Mouse (Mus musculus) lung, adult 2 months (tissue): ENCODE results near the gene Aldoc. TPM values are rescaled to one million over a fixed set of nuclear protein-coding genes. Genes with fewer than 3 reads are reported as not detected.
A peak's percentile ranks its signal among the peaks of the same experiment; 100 is the strongest.

ENCODE experiments used
- DNase-seq: peaks from one replicate; pipeline ENCODE4 v3.0.0; 2022
- H3K4me1 ChIP-seq: fragments of 200-500 bp; 2 replicates; pipeline ENCODE4 v1.6.1; 2011; ENCODE audit warnings: low read length; ENCODE audit not compliant: control insufficient read depth, insufficient read depth
- H3K4me3 ChIP-seq: fragments of 200-500 bp; replicated peaks from 2 replicates; pipeline ENCODE3; 2011; ENCODE audit warnings: low read depth, mild to moderate bottlenecking, control low read depth, low read length; ENCODE audit errors: extremely low read depth
- CTCF ChIP-seq: fragments of 200-500 bp; IDR thresholded peaks from 2 replicates; pipeline ENCODE4 v1.5.1; 2011; ENCODE audit warnings: mild to moderate bottlenecking, low read length, control low read depth; ENCODE audit not compliant: insufficient read depth
- POLR2A ChIP-seq: fragments of 200-500 bp; IDR thresholded peaks from 2 replicates; pipeline ENCODE4 v1.6.1; 2011; ENCODE audit warnings: low read depth, mild to moderate bottlenecking, control low read depth, low read length, borderline replicate concordance; ENCODE audit errors: extremely low read depth
- WGBS: fragments of 180-500 bp; shearing (Covaris S2); methylation state at CpG from one replicate; pipeline ENCODE4 v1.1.7; 2018; 5-methylcytosine and 5-hydroxymethylcytosine counted together
- polyA plus RNA-seq: library from polyadenylated mRNA; depleted of rRNA; stranded (reverse); fragments of >200 nt; gene quantifications from 2 replicates; pipeline ENCODE4 v1.2.3, GENCODE M21; 2012

Aldoc gene
- polyA plus RNA-seq, 1 experiment = 10.4 TPM

GRCm38 (mm10) chr11:78332676-78333075 lies 9.9 kb downstream of the Aldoc start:
- H3K4me1 ChIP-seq = peaks cover 4% of the 10 kb centered on the region; the same call in 1 of the 2 replicates
- H3K4me3 ChIP-seq = no peak overlapping the region
- no peak for TF ChIP-seq CTCF
- TF ChIP-seq POLR2A = no peak
- WGBS = 96% methylated on average over 12 of the region's 12 CpGs
- no peak for DNase-seq

GRCm38 (mm10) chr11:78333992-78334391 lies 11.2 kb downstream of the Aldoc start:
- no peak for DNase-seq
- peaks cover 2% of the 10 kb centered on the region; the same call in 1 of the 2 replicates for H3K4me1 ChIP-seq
- no peak overlapping the region for H3K4me3 ChIP-seq
- WGBS = 92% methylated on average over 5 of the region's 5 CpGs
- TF ChIP-seq POLR2A = no peak
- TF ChIP-seq CTCF = no peak

DNA sequence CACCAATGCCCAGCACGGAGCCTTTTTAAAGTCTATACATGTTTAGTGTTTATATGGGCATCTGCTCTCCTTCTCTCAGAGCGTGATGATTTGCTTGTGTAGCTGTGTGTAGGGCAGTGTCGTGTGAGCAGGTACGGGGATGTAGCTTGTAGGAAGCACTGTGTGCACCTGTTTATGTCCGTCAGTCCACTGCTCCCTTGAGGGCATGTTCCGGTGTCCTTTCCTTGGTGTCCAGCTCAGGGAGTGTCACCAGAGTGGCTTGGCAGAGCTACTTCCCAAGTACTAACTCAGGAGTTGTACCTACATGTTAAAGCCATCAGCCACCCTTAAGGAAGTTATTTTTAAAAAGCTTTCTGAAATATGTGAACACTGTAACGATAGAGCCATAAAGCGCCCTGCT lies 14.3 kb downstream of the Aldoc start:
- Histone ChIP-seq H3K4me1 (no peaks in the 10 kb centered on the region), H3K4me3 (no peak overlapping the region)
- 94% methylated on average over 8 of the region's 8 CpGs for WGBS
- DNase-seq = no peak
- no peak for TF ChIP-seq POLR2A
- no peak for TF ChIP-seq CTCF

- Histone ChIP-seq H3K4me3 (no peak overlapping the region), H3K4me1 (peaks cover 8% of the 10 kb centered on the region)
- WGBS = 83% methylated on average over 12 of the region's 12 CpGs
- TF ChIP-seq CTCF = no peak
- TF ChIP-seq POLR2A = no peak
- DNase-seq = no peak
Measured at GRCm38 (mm10) chr11:78341702-78342101, 18.9 kb downstream of the Aldoc start.

GRCm38 (mm10) chr11:78343381-78344327 lies 20.9 kb downstream of the Aldoc start, which contains the start of gene Unc119:
Gene Unc119 (plus strand): TSS chr11:78343482.
- TF ChIP-seq POLR2A (0 out of 2 replicates have a peak, but pooled peaks have one; percentile 29), CTCF (no peak)
- 2% methylated on average over 62 of the region's 66 CpGs for WGBS

DNA sequence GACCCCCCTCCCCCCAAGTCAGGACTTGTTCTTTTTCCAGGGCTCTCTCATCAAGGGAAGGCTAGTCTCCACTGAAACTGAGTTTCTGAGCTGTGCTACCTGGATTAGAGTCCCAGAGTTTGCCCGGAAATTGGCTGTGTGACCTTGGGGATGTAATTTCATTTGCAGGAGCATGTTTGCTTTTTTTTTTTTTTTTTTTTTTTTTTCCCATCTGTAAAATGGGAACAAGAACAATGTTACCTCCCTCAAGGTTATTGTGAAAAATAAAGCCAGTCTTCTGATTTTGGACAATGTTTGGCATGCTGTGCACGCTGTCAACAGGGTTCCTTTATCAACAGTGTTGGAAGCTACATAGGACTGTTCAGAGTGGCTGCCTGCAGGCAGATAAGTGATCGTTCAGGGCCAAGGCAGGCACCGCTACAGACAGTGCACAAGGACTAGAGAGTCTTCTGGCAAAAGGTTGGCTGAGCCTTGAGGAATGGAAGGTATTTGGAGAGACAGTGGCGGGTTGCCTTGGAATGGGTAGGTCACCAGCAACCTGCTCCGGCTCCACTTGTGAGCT lies 21.6 kb downstream of the Aldoc start:
- H3K4me3 ChIP-seq = peak overlapping the region; percentile 57
- 57% methylated on average over 6 of the region's 6 CpGs for WGBS
- no peak for DNase-seq
- H3K4me1 ChIP-seq = peaks cover 9% of the 10 kb centered on the region
- TF ChIP-seq CTCF (no peak), POLR2A (no peak)

More at GRCm38 (mm10) chr11:78343381-78344327, 20.9 kb downstream of the Aldoc start, which contains the start of gene Unc119:
- Histone ChIP-seq H3K4me1 (peaks cover 9% of the 10 kb centered on the region), H3K4me3 (peak within 1 kb of the TSS; percentile 57)
- peak; percentile 80 for DNase-seq

DNA sequence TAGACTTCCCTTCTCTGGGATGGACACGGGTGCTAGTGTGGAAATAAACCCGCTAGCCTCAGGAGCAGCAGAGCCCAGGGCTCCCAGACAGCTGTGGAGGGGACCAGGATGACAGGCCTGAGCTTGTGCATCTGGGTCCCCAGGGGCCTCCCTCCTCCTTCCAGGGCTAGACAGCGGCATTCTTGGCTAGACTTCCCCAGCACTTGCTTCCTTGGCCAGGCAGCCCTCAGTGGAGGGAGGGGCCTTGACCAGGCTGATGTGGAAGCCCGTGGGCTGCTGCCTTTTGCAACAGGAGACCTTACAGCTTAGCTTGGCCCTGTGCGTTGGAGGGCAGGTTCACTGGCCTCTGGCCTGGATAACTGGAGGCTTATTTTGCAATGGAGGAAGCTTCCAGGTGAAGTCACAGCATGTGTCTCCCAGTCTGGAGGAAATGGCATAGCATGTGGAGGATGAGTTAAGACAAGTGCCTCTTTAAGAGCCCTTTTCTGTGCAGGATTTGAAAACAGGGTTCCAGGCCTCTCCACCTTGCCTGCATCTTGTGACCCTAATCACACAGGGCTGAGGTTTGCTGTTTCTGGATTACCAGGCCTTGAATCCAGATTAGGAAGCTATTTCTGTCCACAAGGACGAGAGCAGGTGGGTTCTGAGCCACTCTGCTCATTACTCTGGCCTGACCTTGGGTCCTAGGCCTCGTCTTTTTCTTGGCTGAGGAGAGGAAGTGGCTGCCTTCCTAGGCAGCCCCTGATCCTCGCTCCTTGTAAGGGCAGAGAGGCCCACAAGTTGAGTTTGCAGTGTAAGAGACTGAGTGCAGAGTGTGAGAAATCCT lies 22.3 kb downstream of the Aldoc start:
- H3K4me3 ChIP-seq = no peak overlapping the region
- TF ChIP-seq POLR2A (no peak), CTCF (no peak)
- H3K4me1 ChIP-seq = peaks cover 9% of the 10 kb centered on the region
- DNase-seq = no peak
- 54% methylated on average over 8 of the region's 8 CpGs for WGBS

DNA sequence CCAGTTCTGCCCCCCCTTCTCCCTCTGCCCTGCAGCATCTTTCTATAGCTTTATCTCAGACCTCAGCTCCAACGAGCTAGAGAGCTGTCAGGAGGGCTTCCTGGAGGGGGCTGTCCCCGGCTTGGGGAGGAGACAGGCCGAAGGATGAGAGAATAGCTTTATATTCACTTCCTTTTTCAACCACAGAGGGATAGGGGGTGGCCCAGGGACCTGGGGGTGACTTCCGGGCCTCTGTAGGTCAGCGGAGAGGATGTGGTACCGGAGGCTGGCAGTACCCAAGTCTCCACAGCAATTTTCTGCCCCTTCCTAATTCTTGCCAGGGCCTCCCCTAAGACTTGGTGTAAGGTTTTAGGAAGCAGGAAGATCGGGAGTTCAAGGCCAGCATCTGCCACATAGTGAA lies 23.0 kb downstream of the Aldoc start:
- Histone ChIP-seq H3K4me3 (no peak overlapping the region), H3K4me1 (peaks cover 9% of the 10 kb centered on the region)
- 65% methylated on average over 7 of the region's 7 CpGs for WGBS
- no peak for TF ChIP-seq POLR2A
- TF ChIP-seq CTCF = no peak
- no peak for DNase-seq
